Mouse (Mus musculus): ENCODE measurements around the gene Ppp1r21.

Ppp1r21 gene

DNA sequence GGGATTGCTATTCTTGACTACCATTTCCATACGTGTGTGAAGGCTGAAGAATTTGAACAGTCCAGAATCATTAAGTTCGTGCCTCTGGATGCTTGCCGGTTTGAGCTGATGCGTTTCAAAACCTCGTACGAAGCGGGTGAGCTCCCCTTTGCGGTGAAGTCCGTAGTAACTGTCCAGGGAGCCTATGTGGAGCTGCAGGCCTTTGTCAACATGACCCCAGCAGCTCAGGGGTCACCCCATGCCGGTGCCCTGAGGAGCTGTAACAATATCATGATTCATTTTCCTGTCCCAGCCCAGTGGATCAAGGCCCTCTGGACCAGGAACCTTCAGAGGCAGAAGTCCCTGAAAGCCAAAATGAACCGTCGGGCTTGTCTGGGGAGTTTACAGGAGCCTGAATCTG is 106.7 kb downstream of the Ppp1r21 start:
- in situ Hi-C loops (cut with MboI; ENCODE audit: low sequenced_read_pairs), result loop anchor here (25.0 kb wide), 1 partner anchor 374 kb away; no protein-coding TSS in a partner anchor

Measured in CH12F3 (cell line).